In genomic region chr4:16420824-16421223, GRCm38 (mm10) we compare ENCODE assay signal across 21 mouse cellular contexts.
DNase-seq lines count a peak whose midpoint lies in the region; TF ChIP-seq lines count a peak whose summit lies in the region.
"Had no signal": no experiment of that assay in that cellular context is flagged by ENCODE, and none has a peak within 500 bp of the region (broad histone marks: within the 10 kb centered on the region; RNA-seq: fewer than 3 reads in every experiment).

No protein-coding gene starts in this region.

- no peak overlapping the region; a peak in 1 of 4 replicates for H3K4me3 ChIP-seq in MEL (ENCODE audit: control insufficient read depth in 1 of 2, insufficient read depth in 1 of 2, low read depth in 2 of 2, low read length in 2 of 2)
- H3K4me3 ChIP-seq: embryonic facial prominence, embryonic 13.5 days; embryonic facial prominence, embryonic 15.5 days; erythroblast, embryonic 14.5 days; forebrain, embryonic 10.5 days; forebrain, embryonic 12.5 days had no signal

- peak; percentile 47 for DNase-seq in 3T3-L1 (ENCODE audit: low read depth, low spot score)
- DNase-seq in MEL (ENCODE audit: low read depth, low spot score), result no peak
- DNase-seq in brain, adult 2 months (ENCODE audit: low read depth, low spot score), result peak; percentile 13
- DNase-seq in adrenal gland, adult 2 months, result no peak
- DNase-seq in right cerebral cortex, postnatal 10 days (ENCODE audit: low spot score in 2 of 2), result no peak
- DNase-seq: adrenal gland, postnatal 10 days; adrenal gland, postnatal 25 days; cerebellum, adult 18-20 months; cerebellum, adult 8-10 months; cerebellum, adult 9-11 months; cerebellum, postnatal 14 days; cerebellum, postnatal 36 days; embryo, embryonic 11 days had no signal

- no peaks in the 10 kb centered on the region for H3K4me1 ChIP-seq in MEL (ENCODE audit: control insufficient read depth in 1 of 2, insufficient read depth in 2 of 2, low read length in 2 of 2)
- H3K4me1 ChIP-seq: embryonic facial prominence, embryonic 13.5 days; embryonic facial prominence, embryonic 15.5 days; forebrain, embryonic 10.5 days; forebrain, embryonic 12.5 days had no signal

- TF ChIP-seq RAD21 in MEL (IDR thresholded peaks at IDR 0.05; ENCODE audit: low read depth, low read length), result no peak

- TF ChIP-seq EP300 in MEL (IDR thresholded peaks at IDR 0.05; ENCODE audit: low read depth in 1 of 2, low read length in 2 of 2), result no peak

- no peak overlapping the region for H3K27ac ChIP-seq in MEL (ENCODE audit: control insufficient read depth, low read depth, low read length)
- H3K27ac ChIP-seq: embryonic facial prominence, embryonic 13.5 days; embryonic facial prominence, embryonic 15.5 days; forebrain, embryonic 10.5 days; forebrain, embryonic 12.5 days had no signal

- no peaks in the 10 kb centered on the region for H3K9me3 ChIP-seq in MEL (replicated peaks; ENCODE audit: insufficient read depth, low read length)
- H3K9me3 ChIP-seq: embryonic facial prominence, embryonic 13.5 days; embryonic facial prominence, embryonic 15.5 days; forebrain, embryonic 10.5 days; forebrain, embryonic 12.5 days; G1E had no signal

- no peaks in the 10 kb centered on the region for H3K79me2 ChIP-seq in MEL (ENCODE audit: control insufficient read depth, insufficient read depth, low read length, poor library complexity)

- no peaks in the 10 kb centered on the region for H3K36me3 ChIP-seq in MEL (ENCODE audit: control insufficient read depth in 1 of 2, insufficient read depth in 2 of 2, low read length in 2 of 2)
- H3K36me3 ChIP-seq: embryonic facial prominence, embryonic 13.5 days; embryonic facial prominence, embryonic 15.5 days; forebrain, embryonic 10.5 days; forebrain, embryonic 12.5 days; G1E had no signal

- no peak for TF ChIP-seq POLR2A in MEL (IDR thresholded peaks at IDR 0.05; ENCODE audit: control insufficient read depth in 1 of 2, insufficient read depth in 1 of 2, low read depth in 1 of 2, low read length in 2 of 2, poor library complexity in 1 of 2)

- H3K9ac ChIP-seq in MEL (ENCODE audit: control insufficient read depth, low read depth, low read length, poor library complexity, severe bottlenecking), result no peak overlapping the region
- H3K9ac ChIP-seq: embryonic facial prominence, embryonic 13.5 days; embryonic facial prominence, embryonic 15.5 days; forebrain, embryonic 12.5 days had no signal

- no peaks in the 10 kb centered on the region for H3K27me3 ChIP-seq in MEL (ENCODE audit: control insufficient read depth in 1 of 2, insufficient read depth in 2 of 2, low read length in 2 of 2)
- H3K27me3 ChIP-seq: CH12.LX; embryonic facial prominence, embryonic 13.5 days; embryonic facial prominence, embryonic 15.5 days; forebrain, embryonic 12.5 days; Patski had no signal

- no peak for TF ChIP-seq CTCF in MEL (IDR thresholded peaks at IDR 0.05 in 2 of 3, conservative IDR thresholded peaks at IDR 0.05 in 1 of 3; ENCODE audit: control insufficient read depth in 1 of 3, insufficient read depth in 1 of 3, low read depth in 2 of 3, low read length in 3 of 3, poor library complexity in 1 of 3, severe bottlenecking in 1 of 3)

TF ChIP-seq in MEL, 35 proteins besides CTCF, POLR2A, EP300 and RAD21:
- TF ChIP-seq ZNF384 (IDR thresholded peaks at IDR 0.05; ENCODE audit: low read depth, low read length) (peak; percentile 51), CHD2 (IDR thresholded peaks at IDR 0.05; ENCODE audit: low read length) (no peak), RCOR1 (IDR thresholded peaks at IDR 0.05; ENCODE audit: low read depth, low read length) (no peak), MEF2A (IDR thresholded peaks at IDR 0.05; ENCODE audit: extremely low read depth, insufficient replicate concordance, low read depth, low read length, poor library complexity, severe bottlenecking) (no peak)

Comparison
In these comparisons a context has a peak if more than half of its experiments do, and no peak if none do; other contexts are left out.
1. DNase-seq: peak in 3T3-L1 (single experiment) and brain, adult 2 months (single experiment); none in MEL (single experiment), adrenal gland, adult 2 months (single experiment) and right cerebral cortex, postnatal 10 days (0 of 2).